Mouse (Mus musculus) megakaryocyte, embryonic 14.5 days (primary cell): ENCODE data around the gene Sf3b3.

Source experiments
- FLI1 ChIP-seq: IDR thresholded peaks from 2 replicates; pipeline ENCODE4 v1.6.1; 2012; ENCODE audit warnings: low read length, inconsistent platforms, mixed read lengths
- GATA1 ChIP-seq: IDR thresholded peaks from 3 replicates; pipeline ENCODE4 v1.6.1; 2012; ENCODE audit warnings: mixed read lengths, low read length, inconsistent platforms, borderline replicate concordance

DNA sequence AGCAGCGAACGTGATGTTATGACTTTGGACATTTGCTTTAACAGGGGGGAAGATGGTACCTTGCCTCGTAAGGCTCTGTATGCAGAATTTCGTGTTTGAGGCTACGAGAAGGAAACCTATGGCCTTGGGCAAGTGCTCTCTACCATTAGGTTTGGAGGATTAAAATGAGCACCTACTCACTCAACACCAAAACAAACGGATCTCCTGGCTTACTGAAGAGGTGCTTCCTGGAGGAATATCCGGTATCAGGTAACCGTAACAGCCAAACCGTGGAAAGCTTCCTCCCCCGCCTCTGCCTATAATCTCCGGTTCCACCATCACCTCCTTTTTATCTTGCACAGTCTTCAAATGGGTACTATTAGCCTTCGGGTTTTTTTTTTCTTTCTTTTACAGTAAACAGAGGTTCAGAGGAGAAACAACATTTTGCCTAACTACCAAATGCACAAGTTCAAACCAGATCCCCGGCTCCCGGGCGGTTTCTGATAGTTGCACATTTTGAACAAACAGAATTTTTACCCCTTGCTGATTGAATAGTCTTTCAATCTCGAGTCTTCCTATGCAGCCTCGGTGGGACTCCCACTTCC, 674 bp downstream of the Sf3b3 start:
- TF ChIP-seq GATA1 (no peak), FLI1 (no peak)
